Mouse (Mus musculus) splenic B cell, adult 2 months (primary cell): ENCODE data around the gene Mss51.

Experiments used
- DNase-seq: peaks from one replicate; pipeline ENCODE4 v3.0.0-alpha.2; 2011; ENCODE audit warnings: low read depth, low spot score
- H3K27me3 ChIP-seq: 2 replicates; pipeline ENCODE4 v1.6.1; 2012; ENCODE audit warnings: mild to moderate bottlenecking, low read length, moderate library complexity, mixed read lengths; ENCODE audit not compliant: control insufficient read depth, poor library complexity, insufficient read depth, severe bottlenecking
- H3K36me3 ChIP-seq: 2 replicates; pipeline ENCODE4 v1.6.1; 2012; ENCODE audit warnings: mild to moderate bottlenecking, low read length, moderate library complexity, mixed read lengths; ENCODE audit not compliant: control insufficient read depth, poor library complexity, insufficient read depth, severe bottlenecking

Mss51 gene

DNA sequence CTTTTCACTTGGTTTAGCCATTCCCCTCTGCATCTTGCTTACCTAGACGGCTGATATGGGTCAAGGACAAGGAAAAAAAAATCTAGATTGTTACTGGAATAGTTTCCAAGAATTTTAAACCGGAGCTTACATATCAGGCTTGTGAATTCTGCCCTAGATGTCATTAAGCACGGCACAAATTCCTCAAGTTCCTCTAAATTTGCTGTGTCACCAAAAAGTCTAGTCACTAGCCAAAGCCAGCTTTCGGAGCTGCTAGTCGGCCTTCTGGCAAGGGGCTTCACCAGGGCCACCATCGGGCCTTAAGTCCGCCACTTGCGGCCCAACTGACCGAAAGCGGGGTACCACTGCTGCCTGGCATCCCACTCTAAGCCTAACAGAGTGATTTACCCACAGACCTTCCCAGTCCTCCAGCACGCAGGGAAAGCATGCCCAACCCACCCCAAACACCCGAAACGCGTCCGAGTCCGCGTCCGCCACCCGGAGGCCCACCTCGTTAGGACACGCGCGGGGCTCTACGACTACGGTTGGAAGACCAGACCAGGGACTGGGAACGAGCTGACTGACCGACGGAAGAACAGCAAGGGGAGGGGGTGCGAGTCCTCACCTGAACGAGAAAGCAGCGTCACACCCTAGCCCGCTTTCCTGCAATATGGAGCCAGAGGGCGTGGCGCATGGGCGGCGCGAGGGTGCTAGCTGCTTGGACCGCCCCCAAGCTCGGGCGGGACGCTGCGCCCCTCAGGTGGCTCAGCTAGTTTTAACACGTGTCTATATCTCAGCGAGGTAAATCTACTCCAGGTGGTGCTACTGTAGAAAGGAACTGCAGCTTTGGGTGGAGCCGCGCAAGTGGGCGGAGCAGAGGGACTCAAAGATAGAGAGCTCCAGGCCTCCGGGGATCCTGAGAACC is 17.2 kb downstream of the Mss51 start, which contains the start of gene Anxa7:
Anxa7 (minus strand) TSS at position 843 of the 904 bp plus-strand sequence.
- Histone ChIP-seq H3K27me3 (no peaks in the 10 kb centered on the region), H3K36me3 (no peaks in the 10 kb centered on the region; the same call in 1 of the 2 replicates)
- peak; percentile 82 for DNase-seq

- Histone ChIP-seq H3K36me3 (0 out of 2 replicates have a peak, but pooled peaks cover 1% of the 10 kb centered on the region), H3K27me3 (no peaks in the 10 kb centered on the region)
- DNase-seq: peak; percentile 51
Observed at GRCm38 (mm10) chr14:20478801-20479200, 17.9 kb downstream of the Mss51 start.

DNA sequence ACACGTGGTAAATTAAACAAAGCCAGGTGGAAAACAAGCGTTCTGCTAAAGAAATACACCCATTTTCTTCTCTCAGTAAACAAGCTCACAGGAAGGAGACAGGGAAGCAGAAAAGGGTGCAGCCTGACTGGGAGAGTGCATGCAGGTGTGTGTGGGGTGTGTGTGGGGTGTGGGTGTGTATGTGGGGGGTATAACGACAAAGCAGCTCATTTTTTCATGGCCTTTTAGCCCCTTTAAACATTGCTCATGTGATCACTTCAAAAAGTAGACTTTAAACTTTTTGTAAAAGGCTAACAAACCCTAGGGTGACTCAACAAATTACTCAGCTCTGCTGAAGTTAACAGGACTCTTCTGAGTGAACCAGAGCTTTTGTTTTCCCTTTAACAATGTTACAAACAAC is 18.3 kb downstream of the Mss51 start:
- Histone ChIP-seq H3K36me3 (0 out of 2 replicates have a peak, but pooled peaks cover 1% of the 10 kb centered on the region), H3K27me3 (no peaks in the 10 kb centered on the region)
- no peak for DNase-seq

DNA sequence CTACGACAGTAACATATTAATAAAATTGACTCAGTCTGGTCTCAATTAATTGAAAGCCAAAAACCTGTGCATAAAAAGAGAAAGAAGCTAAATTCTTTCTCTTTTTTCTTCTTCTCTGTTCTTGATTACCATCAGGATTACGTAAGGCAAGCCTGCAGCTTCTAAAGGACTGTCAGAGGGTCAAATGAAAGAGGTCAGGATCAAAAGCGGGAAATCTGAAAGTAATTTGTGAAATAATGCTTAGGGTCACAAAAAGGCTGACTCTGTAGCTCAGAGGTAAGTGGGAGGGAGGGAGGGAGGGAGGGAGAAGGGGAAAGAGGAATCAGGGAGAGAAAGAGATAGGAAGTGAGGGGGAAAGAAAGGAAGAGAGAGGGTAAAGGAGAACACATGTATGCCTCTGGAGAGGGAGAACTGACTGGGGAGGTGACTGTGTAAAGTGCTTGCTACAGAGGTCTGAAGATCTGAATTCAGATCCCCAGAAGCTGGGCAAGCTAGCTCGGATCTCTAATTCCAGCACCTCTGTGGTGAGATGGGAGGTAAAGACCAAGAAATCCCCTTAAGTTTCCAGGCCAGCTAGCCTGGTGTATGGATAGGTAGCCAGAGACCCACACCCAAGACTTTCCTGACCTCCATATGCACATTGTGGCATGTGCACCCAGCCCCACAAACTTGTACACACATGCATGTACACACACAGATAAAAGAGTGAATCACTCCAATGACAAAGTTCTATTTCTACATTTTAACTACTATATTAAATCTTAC is 19.3 kb downstream of the Mss51 start:
- Histone ChIP-seq H3K36me3 (0 out of 2 replicates have a peak, but pooled peaks cover 3% of the 10 kb centered on the region), H3K27me3 (no peaks in the 10 kb centered on the region)

GRCm38 (mm10) chr14:20460216-20460615 is 36.5 kb downstream of the Mss51 start:
- DNase-seq: no peak
- no peaks in the 10 kb centered on the region for H3K27me3 ChIP-seq
- peaks cover 26% of the 10 kb centered on the region for H3K36me3 ChIP-seq

More for the DNA sequence above, 19.3 kb downstream of the Mss51 start:
- no peak for DNase-seq

GRCm38 (mm10) chr14:20458378-20458777 is 38.3 kb downstream of the Mss51 start:
- H3K27me3 ChIP-seq: no peaks in the 10 kb centered on the region
- peaks cover 21% of the 10 kb centered on the region for H3K36me3 ChIP-seq
- no peak for DNase-seq

- H3K36me3 ChIP-seq: peaks cover under 1% of the 10 kb centered on the region; the same call in 1 of the 2 replicates
- DNase-seq: no peak
- no peaks in the 10 kb centered on the region for H3K27me3 ChIP-seq
Observed at GRCm38 (mm10) chr14:20452929-20453328, 43.8 kb downstream of the Mss51 start.

GRCm38 (mm10) chr14:20451765-20452331 is 44.9 kb downstream of the Mss51 start, which contains the start of gene Cfap70:
Cfap70 (minus strand) TSS chr14:20452226.
- peak; percentile 65 for DNase-seq

DNA sequence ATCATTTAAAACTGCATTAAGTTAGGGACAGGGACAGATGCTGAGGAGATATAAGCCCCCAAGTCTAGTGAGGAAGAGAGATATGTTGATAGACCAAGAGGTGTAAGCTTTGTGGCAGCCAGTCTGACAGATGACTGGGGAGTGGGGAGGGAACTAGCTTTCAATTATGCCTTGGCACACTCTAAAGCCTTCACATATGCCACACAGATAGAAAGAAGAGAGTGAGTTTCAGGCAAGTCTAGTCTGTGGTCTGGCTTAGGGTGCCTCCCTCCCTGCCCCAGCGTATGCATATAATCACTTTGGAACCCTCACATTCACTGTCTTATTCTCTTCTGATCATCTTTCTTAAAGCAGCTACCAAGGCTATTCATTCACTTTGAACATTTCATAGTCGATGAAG is 45.4 kb downstream of the Mss51 start:
- no peaks in the 10 kb centered on the region for H3K36me3 ChIP-seq
- no peak for DNase-seq

More at GRCm38 (mm10) chr14:20451765-20452331, 44.9 kb downstream of the Mss51 start, which contains the start of gene Cfap70:
- Histone ChIP-seq H3K27me3 (no peaks in the 10 kb centered on the region), H3K36me3 (no peaks in the 10 kb centered on the region)

DNA sequence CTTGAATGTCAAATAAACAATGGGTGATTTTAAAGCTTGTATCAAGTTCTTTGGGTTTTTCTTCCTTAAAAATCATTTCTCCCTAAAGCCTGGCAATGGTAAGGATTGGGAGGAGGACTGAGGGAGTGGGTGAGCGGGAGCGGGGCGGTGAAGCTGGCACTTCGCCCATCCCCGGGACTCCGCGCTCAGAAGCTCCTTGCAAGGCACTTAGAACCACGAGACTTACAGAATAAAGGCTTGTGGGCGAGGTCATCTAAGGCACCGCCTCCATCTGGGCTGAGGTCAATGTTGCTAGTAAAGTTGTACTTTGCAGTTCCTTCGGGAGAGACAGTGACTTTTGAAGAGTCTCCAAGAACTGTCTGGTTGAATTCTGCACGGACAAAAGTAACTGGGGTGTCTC is 49.5 kb downstream of the Mss51 start:
- DNase-seq: no peak

More for the DNA sequence above, 45.4 kb downstream of the Mss51 start:
- H3K27me3 ChIP-seq: no peaks in the 10 kb centered on the region

GRCm38 (mm10) chr14:20442252-20442651 is 54.4 kb downstream of the Mss51 start:
- H3K27me3 ChIP-seq: no peaks in the 10 kb centered on the region
- H3K36me3 ChIP-seq: no peaks in the 10 kb centered on the region
- DNase-seq: no peak

More for the DNA sequence above, 49.5 kb downstream of the Mss51 start:
- H3K36me3 ChIP-seq: no peaks in the 10 kb centered on the region
- no peaks in the 10 kb centered on the region for H3K27me3 ChIP-seq

- peak; percentile 7 for DNase-seq
Observed at GRCm38 (mm10) chr14:20436976-20437375, 59.7 kb downstream of the Mss51 start.

More at GRCm38 (mm10) chr14:20436976-20437375, 59.7 kb downstream of the Mss51 start:
- H3K36me3 ChIP-seq: no peaks in the 10 kb centered on the region
- H3K27me3 ChIP-seq: no peaks in the 10 kb centered on the region
